Mouse (Mus musculus) left cerebral cortex, postnatal 10 days (tissue): ENCODE data around the gene Zfp637. TPM values are rescaled to one million over a fixed set of nuclear protein-coding genes. Genes with fewer than 3 reads are reported as not detected.
"Not testable (repeated sequence)": the region's sequence is repeated elsewhere in the genome, so short reads cannot be mapped to it uniquely, and the experiment has no call there.

Source experiments
- DNase-seq, 2 experiments: peaks; one replicate each; pipeline ENCODE4 v3.0.0; 2021 to 2022; ENCODE audit warnings: low spot score in 2 of 2, mixed read lengths in 1 of 2; ENCODE audit errors: extremely low spot score in 1 of 2
- intact Hi-C: fragments of 180-260 bp; cut with DNase I; formaldehyde crosslinking; loops from one replicate; pipeline ENCODE4 v1.15.1; 2025
- total RNA-seq, 2 experiments: library from RNA; stranded (reverse); gene quantifications; 2 replicates each; pipeline ENCODE4 v1.2.3; 2021

Gene Zfp637
- total RNA-seq, result 10 to 100 TPM; 64.1 to 71.1 TPM

- DNase-seq, result peak; percentile 91 to 97
- intact Hi-C loops, result no loop called here
Observed at GRCm38 (mm10) chr6:117840686-117841510, at the start of gene Zfp637. TSS of gene Zfp637 (plus strand) at chr6:117841180.

- intact Hi-C loops, result no loop called here
- DNase-seq, result no peak
Observed at GRCm38 (mm10) chr6:117795251-117795650, 45.7 kb upstream of the Zfp637 start.

- no peak for DNase-seq
- intact Hi-C loops, result no loop called here
Observed at GRCm38 (mm10) chr6:117800824-117801223, 40.2 kb upstream of the Zfp637 start.

GRCm38 (mm10) chr6:117801801-117802200 lies 39.2 kb upstream of the Zfp637 start:
- intact Hi-C loops, result no loop called here
- DNase-seq, result no peak

GRCm38 (mm10) chr6:117807756-117808155 lies 33.2 kb upstream of the Zfp637 start:
- no peak for DNase-seq
- intact Hi-C loops, result no loop called here

GRCm38 (mm10) chr6:117809816-117810215 lies 31.2 kb upstream of the Zfp637 start:
- intact Hi-C loops, result no loop called here
- DNase-seq, result no peak

- intact Hi-C loops, result no loop called here
- DNase-seq, result no peak
Observed at GRCm38 (mm10) chr6:117810717-117811116, 30.3 kb upstream of the Zfp637 start.

- no peak for DNase-seq
- intact Hi-C loops, result no loop called here
Observed at GRCm38 (mm10) chr6:117811256-117811655, 29.7 kb upstream of the Zfp637 start.

GRCm38 (mm10) chr6:117814681-117815080 lies 26.3 kb upstream of the Zfp637 start:
- DNase-seq, result no peak

GRCm38 (mm10) chr6:117817108-117817541 lies 23.9 kb upstream of the Zfp637 start:
- intact Hi-C loops, result no loop called here
- no peak for DNase-seq

More at GRCm38 (mm10) chr6:117814681-117815080, 26.3 kb upstream of the Zfp637 start:
- intact Hi-C loops, result no loop called here

- no peak for DNase-seq
Observed at GRCm38 (mm10) chr6:117820327-117820726, 20.7 kb upstream of the Zfp637 start.

GRCm38 (mm10) chr6:117825369-117825768 lies 15.6 kb upstream of the Zfp637 start:
- intact Hi-C loops, result loop anchor here (2.0 to 5.0 kb wide), 4 partner anchors 68 to 1173 kb away; partner anchors contain the start of gene Depp1
- peak; percentile 54 to 73 for DNase-seq

More at GRCm38 (mm10) chr6:117820327-117820726, 20.7 kb upstream of the Zfp637 start:
- intact Hi-C loops, result no loop called here

- intact Hi-C loops, result loop anchor here (5.0 kb wide), 3 partner anchors 71 to 1176 kb away; partner anchors contain the start of gene Depp1
- peak; percentile 31 to 76 for DNase-seq
Observed at GRCm38 (mm10) chr6:117828273-117828672, 12.7 kb upstream of the Zfp637 start.

- intact Hi-C loops, result no loop called here
- no peak for DNase-seq
Observed at GRCm38 (mm10) chr6:117841511-117841955, 553 bp downstream of the Zfp637 start.

GRCm38 (mm10) chr6:117844597-117844996 lies 3.6 kb downstream of the Zfp637 start:
- intact Hi-C loops, result no loop called here
- DNase-seq, result no peak

GRCm38 (mm10) chr6:117846671-117847070 lies 5.7 kb downstream of the Zfp637 start:
- intact Hi-C loops, DNase-seq: not testable (repeated sequence)

- DNase-seq, result no peak
- intact Hi-C loops, result no loop called here
Observed at GRCm38 (mm10) chr6:117847772-117848171, 6.8 kb downstream of the Zfp637 start.

GRCm38 (mm10) chr6:117848577-117848976 lies 7.6 kb downstream of the Zfp637 start:
- intact Hi-C loops, result no loop called here
- DNase-seq, result no peak

GRCm38 (mm10) chr6:117851747-117852146 lies 10.8 kb downstream of the Zfp637 start:
- intact Hi-C loops, result no loop called here
- no peak for DNase-seq

GRCm38 (mm10) chr6:117857990-117858389 lies 17.0 kb downstream of the Zfp637 start:
- DNase-seq, result no peak
- intact Hi-C loops, result no loop called here
